Mouse (Mus musculus) liver, embryonic 18 days (tissue): ENCODE measurements around the gene Rgs9bp. TPM values are rescaled to one million over a fixed set of nuclear protein-coding genes. Genes with fewer than 3 reads are reported as not detected.

Source experiments
- polyA plus RNA-seq: library from polyadenylated mRNA; depleted of rRNA; stranded (reverse); fragments of >200 nt; gene quantifications from 2 replicates; pipeline ENCODE4 v1.2.3, GENCODE M21; 2012; rRNA removed

The Rgs9bp gene
- 0.07 and 0.08 TPM in 2 replicates for polyA plus RNA-seq

DNA sequence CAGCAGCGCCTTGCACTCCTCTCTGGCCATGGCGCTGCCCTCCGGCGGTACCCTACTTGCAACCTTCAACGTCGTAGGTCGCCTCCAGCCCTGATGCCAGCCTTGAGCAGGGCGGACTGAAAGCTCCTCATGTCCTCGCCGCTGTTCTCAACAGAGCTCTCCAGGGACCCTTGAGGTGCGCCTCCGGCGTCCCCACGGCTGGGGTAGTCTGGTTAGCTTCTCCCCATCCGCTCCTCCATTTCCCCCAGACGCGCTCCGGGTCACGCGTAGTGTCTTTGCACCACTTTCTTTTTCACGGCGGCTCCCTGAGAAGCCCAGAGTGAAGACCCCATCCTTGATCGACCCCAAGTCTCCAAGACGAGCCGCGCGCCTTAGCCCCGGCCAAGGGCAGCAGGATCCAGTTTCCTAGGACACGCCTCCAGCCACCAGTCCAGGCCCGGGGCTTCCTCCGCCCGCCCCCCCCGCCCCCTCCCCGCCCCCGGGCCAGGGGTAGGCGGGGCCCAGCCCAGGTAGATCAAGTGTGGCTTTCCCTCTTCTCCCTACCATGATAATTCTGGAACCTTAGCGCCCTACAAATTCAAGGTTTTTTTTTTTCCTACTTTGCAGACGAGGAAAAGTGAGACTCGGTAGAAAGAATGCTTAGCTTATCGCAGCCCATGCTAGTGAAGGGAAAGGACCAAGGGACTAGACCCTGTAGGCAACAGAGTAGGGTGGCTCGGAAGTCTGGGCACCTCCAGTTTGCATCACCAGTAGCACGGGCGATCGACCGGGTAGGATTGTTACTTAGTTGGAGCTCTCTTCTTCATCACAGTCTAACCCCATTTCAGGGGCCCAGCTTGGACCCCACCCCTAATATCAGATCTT is at the start of gene Rgs9bp:
Gene Rgs9bp, minus strand, starts transcription at position 392 of the 864 bp plus-strand sequence.

DNA sequence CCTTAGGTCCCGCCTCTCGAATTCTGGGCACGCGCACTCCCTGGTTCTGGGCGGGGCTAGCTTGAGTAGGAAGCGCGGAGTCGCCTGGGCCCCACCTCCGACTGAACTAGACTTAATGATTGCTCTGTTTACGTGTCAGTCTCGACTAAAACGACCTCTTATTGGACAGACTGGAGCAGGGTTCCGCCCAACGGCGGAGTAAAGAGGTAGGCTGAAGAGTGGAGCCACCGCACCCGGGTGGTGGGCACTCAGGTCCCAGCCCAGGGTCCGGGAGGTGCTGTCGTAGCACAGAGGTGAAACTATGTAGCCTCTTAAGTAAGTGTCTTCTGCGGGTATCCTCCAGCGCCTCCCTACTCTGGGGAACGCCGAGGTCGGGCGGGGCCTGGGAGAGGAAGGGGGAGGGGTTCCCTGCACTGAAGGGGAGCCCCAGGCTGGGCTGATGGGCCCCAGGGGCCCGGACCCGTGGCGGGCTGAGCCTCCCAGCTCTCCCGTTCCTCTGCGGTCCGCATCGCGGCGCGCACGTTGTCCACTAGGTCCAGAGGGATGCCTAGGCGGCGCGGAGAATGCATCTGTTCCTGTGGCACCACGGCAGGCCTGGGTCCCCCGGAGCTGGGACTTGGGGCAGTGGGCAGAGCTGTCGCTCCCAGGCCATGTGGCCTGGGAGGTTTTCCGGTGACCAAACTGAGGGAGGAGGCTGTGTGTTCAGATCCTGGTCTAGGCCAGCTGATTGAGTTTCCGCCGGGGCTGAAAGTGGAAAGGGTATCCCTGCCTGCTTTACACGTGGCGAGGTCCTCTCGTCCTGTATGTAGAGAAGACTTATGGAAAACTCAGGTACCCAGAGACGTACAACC is 898 bp upstream of the Rgs9bp start, which contains the start of gene Ankrd27:
Gene Ankrd27, plus strand, starts transcription at position 190 of the 851 bp plus-strand sequence.

DNA sequence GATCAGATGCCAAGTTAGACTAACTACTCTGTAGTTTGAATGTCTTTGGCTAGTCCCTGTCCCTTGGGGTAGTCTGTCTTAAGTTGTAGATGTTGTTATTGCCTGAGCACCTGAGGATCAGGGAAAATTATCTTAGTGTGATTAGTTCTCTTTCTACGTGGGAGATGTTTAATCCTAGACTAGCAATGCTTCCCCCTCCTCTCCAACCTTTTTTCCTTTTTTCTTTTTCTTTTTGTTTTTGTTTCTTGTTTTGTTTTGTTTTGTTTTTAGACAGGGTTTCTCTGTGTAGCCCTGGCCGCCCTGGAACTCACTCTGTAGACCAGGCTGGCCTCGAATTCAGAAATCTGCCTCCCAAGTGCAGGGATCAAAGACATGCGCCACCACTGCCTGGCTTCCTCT is 29.2 kb downstream of the Rgs9bp start, which contains the start of gene Nudt19:
Gene Nudt19, minus strand, starts transcription at position 100 of the 399 bp plus-strand sequence.

DNA sequence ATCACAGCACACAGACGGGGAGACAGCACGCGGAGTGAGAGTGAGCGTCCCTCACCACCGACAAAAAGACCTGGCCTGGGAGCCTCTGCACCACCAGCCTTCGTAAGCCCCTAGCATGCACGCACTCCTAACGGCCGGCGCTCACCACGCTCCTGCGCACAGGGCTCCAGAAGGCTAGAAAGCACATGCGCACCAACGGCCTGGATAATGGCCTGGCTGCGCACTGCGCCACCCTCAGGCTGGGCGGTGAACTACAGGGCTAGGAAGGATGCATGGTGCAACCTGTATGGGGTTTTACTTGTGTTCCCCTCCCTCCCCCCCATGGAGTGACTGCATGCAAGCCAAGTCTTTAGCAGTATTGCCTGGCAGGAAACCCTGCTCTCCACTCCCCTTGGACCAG is 47.8 kb downstream of the Rgs9bp start, which contains the start of gene Tdrd12:
Gene Tdrd12, minus strand, starts transcription at position 184 of the 400 bp plus-strand sequence.

Other genes starting within 250 kb of the Rgs9bp start
- 4.2 and 4.5 TPM in 2 replicates for gene Faap24, start 188.7 kb downstream of the Rgs9bp start, polyA plus RNA-seq
- gene Cep89, start 188.5 kb downstream of the Rgs9bp start, polyA plus RNA-seq: 7.7 and 7.8 TPM in 2 replicates
- 0.49 and 0.83 TPM in 2 replicates for gene Slc7a9, start 136.8 kb downstream of the Rgs9bp start, polyA plus RNA-seq
- gene Tdrd12, start 47.8 kb downstream of the Rgs9bp start, polyA plus RNA-seq: 0.03 and 0.04 TPM in 2 replicates
- gene Nudt19, start 29.3 kb downstream of the Rgs9bp start, polyA plus RNA-seq: 32.2 and 35.0 TPM in 2 replicates
- gene Ankrd27, start 662 bp upstream of the Rgs9bp start, polyA plus RNA-seq: 18.7 and 19.7 TPM in 2 replicates
- gene Pdcd5, start 61.9 kb upstream of the Rgs9bp start, polyA plus RNA-seq: 84.3 and 103 TPM in 2 replicates
- gene Dpy19l3, start 168.9 kb upstream of the Rgs9bp start, polyA plus RNA-seq: 2.7 and 3.4 TPM in 2 replicates
- gene Zfp507, start 217.4 kb upstream of the Rgs9bp start, polyA plus RNA-seq: 5.1 and 5.5 TPM in 2 replicates